Mouse (Mus musculus) C2C12 (cell line): ENCODE measurements around the gene Dpf3. TPM values are rescaled to one million over a fixed set of nuclear protein-coding genes. Genes with fewer than 3 reads are reported as not detected.

Source experiments
- H3K27me3 ChIP-seq: one replicate; pipeline ENCODE4 v1.6.1; 2011; ENCODE audit not compliant: control insufficient read depth, insufficient read depth, insufficient read length
- H3K36me3 ChIP-seq: one replicate; pipeline ENCODE4 v1.6.1; 2011; ENCODE audit not compliant: control insufficient read depth, insufficient read depth
- H3K4me3 ChIP-seq: one replicate; pipeline ENCODE4 v1.5.1; 2011; ENCODE audit warnings: mild to moderate bottlenecking, control low read depth; ENCODE audit not compliant: poor library complexity, insufficient read depth, severe bottlenecking
- H3K79me2 ChIP-seq: one replicate; pipeline ENCODE4 v1.6.1; 2011; ENCODE audit not compliant: control insufficient read depth, insufficient read depth
- H3K79me3 ChIP-seq: one replicate; pipeline ENCODE4 v1.6.1; 2011; ENCODE audit warnings: low read depth, control low read depth
- H3ac ChIP-seq: one replicate; pipeline ENCODE3; 2011; ENCODE audit warnings: low read depth; ENCODE audit not compliant: control insufficient read depth, insufficient read length
- CEBPB ChIP-seq: IDR thresholded peaks from one replicate; pipeline ENCODE4 v1.6.1; 2011; ENCODE audit warnings: low read depth, mild to moderate bottlenecking, control low read depth, moderate library complexity
- CTCF ChIP-seq: IDR thresholded peaks from one replicate; pipeline ENCODE4 v1.5.1; 2011; ENCODE audit not compliant: control insufficient read depth, insufficient read depth, insufficient read length
- FOSL1 ChIP-seq: IDR thresholded peaks from one replicate; pipeline ENCODE4 v1.8.0; 2011; ENCODE audit warnings: mild to moderate bottlenecking, low read length; ENCODE audit not compliant: poor library complexity, insufficient read depth, severe bottlenecking
- MAX ChIP-seq: IDR thresholded peaks from one replicate; pipeline ENCODE4 v1.6.1; 2011; ENCODE audit warnings: mild to moderate bottlenecking, control low read depth
- MYOD1 ChIP-seq: IDR thresholded peaks from one replicate; pipeline ENCODE4 v1.6.1; 2011; ENCODE audit warnings: low read depth; ENCODE audit not compliant: control insufficient read depth, insufficient read length
- MYOG ChIP-seq: IDR thresholded peaks from one replicate; pipeline ENCODE4 v1.6.1; 2011; ENCODE audit not compliant: control insufficient read depth, insufficient read length; ENCODE audit errors: extremely low read depth
- USF1 ChIP-seq: IDR thresholded peaks from one replicate; pipeline ENCODE4 v1.6.1; 2011; ENCODE audit warnings: low read depth, mild to moderate bottlenecking, control low read depth, moderate library complexity
- polyA plus RNA-seq: library from polyadenylated mRNA; unstranded; fragments of >200 nt; fragmentation: generic; extraction: Trizol; gene quantifications from one replicate; pipeline ENCODE4 v1.2.1, GENCODE M21; 2012; ENCODE audit warnings: missing spikeins

Gene Dpf3
- polyA plus RNA-seq, 1 experiment, result 0.25 TPM

GRCm38 (mm10) chr12:83460272-83460671 is 27.2 kb downstream of the Dpf3 start:
- Histone ChIP-seq H3K36me3 (no peaks in the 10 kb centered on the region), H3K4me3 (no peak overlapping the region), H3K79me2 (no peaks in the 10 kb centered on the region), H3K79me3 (no peaks in the 10 kb centered on the region), H3K27me3 (no peaks in the 10 kb centered on the region), H3ac (no peak overlapping the region)
- TF ChIP-seq MAX, result no peak

GRCm38 (mm10) chr12:83454697-83455321 is 32.7 kb downstream of the Dpf3 start:
- Histone ChIP-seq H3K79me2 (no peaks in the 10 kb centered on the region), H3ac (no peak overlapping the region), H3K27me3 (peaks cover 8% of the 10 kb centered on the region), H3K36me3 (no peaks in the 10 kb centered on the region), H3K4me3 (no peak overlapping the region), H3K79me3 (no peaks in the 10 kb centered on the region)
- TF ChIP-seq MYOD1 (no peak), CEBPB (no peak), FOSL1 (no peak), USF1 (no peak), MAX (no peak)

GRCm38 (mm10) chr12:83451850-83452249 is 35.7 kb downstream of the Dpf3 start:
- Histone ChIP-seq H3K79me3 (no peaks in the 10 kb centered on the region), H3K4me3 (no peak overlapping the region), H3K79me2 (no peaks in the 10 kb centered on the region), H3K36me3 (no peaks in the 10 kb centered on the region), H3K27me3 (peaks cover 11% of the 10 kb centered on the region), H3ac (no peak overlapping the region)
- TF ChIP-seq MAX, result no peak
- no peak for TF ChIP-seq MYOD1
- TF ChIP-seq CEBPB, result no peak
- TF ChIP-seq CTCF, result no peak
- no peak for TF ChIP-seq USF1

- H3K79me2 ChIP-seq, result no peaks in the 10 kb centered on the region
- no peak overlapping the region for H3K4me3 ChIP-seq
- H3K79me3 ChIP-seq, result no peaks in the 10 kb centered on the region
- H3ac ChIP-seq, result no peak overlapping the region
- H3K27me3 ChIP-seq, result peaks cover 11% of the 10 kb centered on the region
- no peaks in the 10 kb centered on the region for H3K36me3 ChIP-seq
- TF ChIP-seq MAX (no peak), CEBPB (no peak), MYOD1 (no peak), USF1 (no peak), MYOG (no peak), CTCF (no peak), FOSL1 (no peak)
These were observed 37.0 kb downstream of the Dpf3 start for GRCm38 (mm10) chr12:83450471-83450870.

- no peak overlapping the region for H3K4me3 ChIP-seq
- H3K79me2 ChIP-seq, result no peaks in the 10 kb centered on the region
- H3K36me3 ChIP-seq, result no peaks in the 10 kb centered on the region
- H3ac ChIP-seq, result no peak overlapping the region
- no peak for TF ChIP-seq CTCF
- TF ChIP-seq CEBPB, result no peak
- no peak for TF ChIP-seq USF1
- TF ChIP-seq MYOD1, result no peak
- TF ChIP-seq FOSL1, result no peak
- no peak for TF ChIP-seq MYOG
- TF ChIP-seq MAX, result no peak
- H3K27me3 ChIP-seq, result peaks cover 11% of the 10 kb centered on the region
- no peaks in the 10 kb centered on the region for H3K79me3 ChIP-seq
These were observed 38.3 kb downstream of the Dpf3 start for GRCm38 (mm10) chr12:83449202-83449601.

GRCm38 (mm10) chr12:83445587-83445986 is 41.9 kb downstream of the Dpf3 start:
- H3K79me2 ChIP-seq, result no peaks in the 10 kb centered on the region
- TF ChIP-seq FOSL1 (no peak), CTCF (no peak), MAX (no peak)
- no peak overlapping the region for H3K4me3 ChIP-seq
- no peaks in the 10 kb centered on the region for H3K36me3 ChIP-seq
- H3ac ChIP-seq, result no peak overlapping the region
- H3K27me3 ChIP-seq, result peaks cover 3% of the 10 kb centered on the region
- no peaks in the 10 kb centered on the region for H3K79me3 ChIP-seq

GRCm38 (mm10) chr12:83444448-83444847 is 43.1 kb downstream of the Dpf3 start:
- Histone ChIP-seq H3K79me3 (no peaks in the 10 kb centered on the region), H3K79me2 (no peaks in the 10 kb centered on the region), H3K27me3 (peaks cover 3% of the 10 kb centered on the region), H3ac (no peak overlapping the region), H3K4me3 (no peak overlapping the region), H3K36me3 (no peaks in the 10 kb centered on the region)
- no peak for TF ChIP-seq CEBPB
- no peak for TF ChIP-seq MAX
- TF ChIP-seq FOSL1, result no peak
- no peak for TF ChIP-seq MYOG
- no peak for TF ChIP-seq USF1
- no peak for TF ChIP-seq CTCF
- TF ChIP-seq MYOD1, result no peak
